Mouse (Mus musculus) lung, adult 2 months (tissue): Measurements from ENCODE around the gene Umps.

ENCODE experiments used
- CTCF ChIP-seq: fragments of 200-500 bp; IDR thresholded peaks from 2 replicates; pipeline ENCODE4 v1.5.1; 2011; ENCODE audit warnings: mild to moderate bottlenecking, low read length, control low read depth; ENCODE audit not compliant: insufficient read depth
- POLR2A ChIP-seq: fragments of 200-500 bp; IDR thresholded peaks from 2 replicates; pipeline ENCODE4 v1.6.1; 2011; ENCODE audit warnings: low read depth, mild to moderate bottlenecking, control low read depth, low read length, borderline replicate concordance; ENCODE audit errors: extremely low read depth

DNA sequence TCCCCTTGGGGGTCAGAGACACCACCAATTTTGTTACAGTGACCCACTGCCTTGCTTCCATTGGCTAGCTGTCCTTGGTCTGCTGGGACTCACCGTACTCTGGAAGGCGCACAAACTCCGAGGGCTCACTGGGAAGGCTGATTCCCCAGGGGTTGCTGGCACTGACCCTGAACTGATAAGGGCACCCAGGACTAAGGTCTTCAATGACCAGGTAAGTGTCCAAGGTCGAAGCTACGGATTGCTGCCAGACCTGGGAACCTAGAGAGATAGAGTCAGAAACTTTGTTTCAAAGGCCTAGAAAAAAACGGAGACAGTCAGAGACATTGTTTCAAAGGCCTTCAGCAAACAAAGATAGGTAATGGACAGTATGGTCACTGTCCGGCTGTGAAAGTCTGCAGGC lies 20.2 kb upstream of the Umps start:
- TF ChIP-seq CTCF (no peak), POLR2A (no peak)
